Comparison of ENCODE assay signal across 15 mouse cellular contexts in the genomic region with DNA sequence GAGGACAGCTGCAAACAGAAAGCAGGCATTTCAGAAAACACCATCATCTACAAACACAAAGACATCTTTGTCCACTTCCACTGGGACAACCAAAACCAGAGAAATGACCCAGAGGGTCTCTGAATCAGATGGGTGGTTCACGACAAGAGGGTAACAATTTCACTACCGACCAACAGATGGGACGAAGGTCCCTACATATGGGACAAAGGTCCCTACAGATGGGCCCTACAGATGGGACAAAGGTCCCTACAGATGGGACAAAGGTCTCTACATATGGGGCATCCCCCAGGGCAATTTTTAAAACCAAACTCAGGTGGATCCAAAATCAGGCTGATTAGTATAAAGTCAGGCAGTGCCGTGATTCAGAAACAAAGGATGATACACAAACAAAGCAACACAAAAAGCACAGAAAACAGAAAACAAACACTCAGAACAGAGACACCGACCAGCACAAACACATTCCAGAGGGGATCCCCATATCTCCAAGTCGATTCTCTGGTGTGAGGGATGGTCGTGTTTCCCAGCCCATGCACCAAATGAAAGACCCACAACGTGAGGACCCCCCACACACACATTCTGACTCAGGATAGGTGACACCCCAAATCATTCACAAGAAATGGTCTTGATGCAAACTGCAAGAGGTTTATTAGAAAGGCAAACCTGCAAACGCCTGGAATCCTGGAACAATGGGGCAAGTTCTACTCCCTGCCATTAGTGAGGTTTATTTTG. TPM values are rescaled to one million over a fixed set of nuclear protein-coding genes. Genes with fewer than 3 reads are reported as not detected.
DNase-seq lines count a peak whose midpoint lies in the region; ATAC-seq and TF ChIP-seq lines count a peak whose summit lies in the region.
"Not testable (repeated sequence)": the region's sequence is repeated elsewhere in the genome, so short reads cannot be mapped to it uniquely, and the experiment has no call there.
"Had no signal": no experiment of that assay in that cellular context is flagged by ENCODE, and none has a peak within 500 bp of the region (broad histone marks: within the 10 kb centered on the region; RNA-seq: fewer than 3 reads in every experiment).

No protein-coding gene starts in this region.

- H3K4me2 ChIP-seq in heart, embryonic 14.5 days (ENCODE audit: low read length); liver, embryonic 11.5 days; midbrain, embryonic 14.5 days (ENCODE audit: low read length); stomach, postnatal 0 days (replicated peaks; ENCODE audit: low read depth): not testable (repeated sequence)

- peak; percentile 54; the same call in 1 of the 2 replicates for ATAC-seq in heart, embryonic 14.5 days (ENCODE audit: insufficient number of reproducible peaks, insufficient read depth, low FRiP score, low read depth)
- not testable (repeated sequence) for ATAC-seq in liver, embryonic 11.5 days (replicated peaks; ENCODE audit: low FRiP score)
- ATAC-seq in midbrain, embryonic 14.5 days (ENCODE audit: low FRiP score, low TSS enrichment) = peak; percentile 63; the same call in 1 of the 2 replicates
- peak; percentile 53; the same call in 1 of the 2 replicates for ATAC-seq in stomach, postnatal 0 days (ENCODE audit: low FRiP score, low TSS enrichment)

- not testable (repeated sequence) for H3K27ac ChIP-seq in forebrain, embryonic 10.5 days; heart, embryonic 14.5 days (replicated peaks in 1 of 2; ENCODE audit: control insufficient read depth in 1 of 2, insufficient read depth in 1 of 2, low read depth in 2 of 2, low read length in 2 of 2); liver, embryonic 11.5 days (ENCODE audit: low read depth, low read length); midbrain, embryonic 14.5 days (replicated peaks; ENCODE audit: low read depth, low read length); stomach, postnatal 0 days (replicated peaks)

- peaks cover 74% of the 10 kb centered on the region for H3K9me3 ChIP-seq in forebrain, embryonic 10.5 days
- peaks cover 50% of the 10 kb centered on the region for H3K9me3 ChIP-seq in heart, embryonic 14.5 days (ENCODE audit: control insufficient read depth, low read length)
- peaks cover 40% of the 10 kb centered on the region for H3K9me3 ChIP-seq in liver, embryonic 11.5 days (ENCODE audit: control insufficient read depth, low read length)
- H3K9me3 ChIP-seq in midbrain, embryonic 14.5 days (ENCODE audit: control insufficient read depth, low read length) = peaks cover 56% of the 10 kb centered on the region
- peaks cover 14% of the 10 kb centered on the region; the same call in 1 of the 2 replicates for H3K9me3 ChIP-seq in stomach, postnatal 0 days (ENCODE audit: control insufficient read depth, low read length)

- peak; percentile 13 for DNase-seq in forebrain, embryonic 10.5 days (ENCODE audit: extremely low spot score, low spot score)
- peak; percentile 93 for DNase-seq in heart, adult 11 months
- peak; percentile 26 for DNase-seq in liver, embryonic 11.5 days (ENCODE audit: low spot score)
- DNase-seq in midbrain, embryonic 14.5 days; stomach, postnatal 0 days (ENCODE audit: low spot score): not testable (repeated sequence)
- DNase-seq in urinary bladder, postnatal 4 days (ENCODE audit: low spot score in 2 of 2) = peak; percentile 21 to 70

- not testable (repeated sequence) for H3K4me1 ChIP-seq in forebrain, embryonic 10.5 days; heart, embryonic 14.5 days (ENCODE audit: control insufficient read depth in 2 of 2, insufficient read depth in 2 of 2, low read length in 2 of 2); liver, embryonic 11.5 days (replicated peaks; ENCODE audit: control insufficient read depth, insufficient read depth, low read length); midbrain, embryonic 14.5 days (ENCODE audit: control insufficient read depth, insufficient read depth, low read length); stomach, postnatal 0 days (replicated peaks; ENCODE audit: control insufficient read depth, insufficient read depth)

- not testable (repeated sequence) for H3K9ac ChIP-seq in heart, embryonic 14.5 days (ENCODE audit: low read length); liver, embryonic 11.5 days (ENCODE audit: low read depth, low read length); midbrain, embryonic 14.5 days (replicated peaks; ENCODE audit: low read length); stomach, postnatal 0 days (ENCODE audit: low read length)

- not testable (repeated sequence) for TF ChIP-seq EP300 in stomach, postnatal 0 days (optimal IDR thresholded peaks at IDR 0.05)

- H3K36me3 ChIP-seq in forebrain, embryonic 10.5 days (replicated peaks); heart, embryonic 14.5 days (ENCODE audit: control insufficient read depth, insufficient read depth, low read length); liver, embryonic 11.5 days (ENCODE audit: control insufficient read depth, insufficient read depth, low read length); midbrain, embryonic 14.5 days (ENCODE audit: control insufficient read depth, insufficient read depth, low read length); stomach, postnatal 0 days (ENCODE audit: control insufficient read depth, insufficient read depth, low read length): not testable (repeated sequence)

- H3K4me3 ChIP-seq in forebrain, embryonic 10.5 days; heart, embryonic 14.5 days (ENCODE audit: control insufficient read depth in 1 of 2, insufficient read depth in 1 of 2, low read depth in 1 of 2, low read length in 2 of 2); liver, embryonic 11.5 days (ENCODE audit: low read depth, low read length); midbrain, embryonic 14.5 days (replicated peaks; ENCODE audit: low read depth, low read length); stomach, postnatal 0 days (ENCODE audit: low read depth, low read length): not testable (repeated sequence)

- WGBS in forebrain, embryonic 10.5 days = 85% methylated on average over 9 of the region's 9 CpGs
- WGBS in heart, embryonic 14.5 days = 74% methylated on average over 9 of the region's 9 CpGs
- WGBS in liver, embryonic 11.5 days = 83% methylated on average over 9 of the region's 9 CpGs
- 83% methylated on average over 9 of the region's 9 CpGs for WGBS in midbrain, embryonic 14.5 days
- 81% methylated on average over 9 of the region's 9 CpGs for WGBS in stomach, postnatal 0 days

- not testable (repeated sequence) for TF ChIP-seq CTCF in stomach, postnatal 0 days (IDR thresholded peaks at IDR 0.05; ENCODE audit: low read depth)

- H3K27me3 ChIP-seq in forebrain, embryonic 10.5 days (ENCODE audit: poor library complexity, severe bottlenecking); heart, embryonic 14.5 days (ENCODE audit: control insufficient read depth, insufficient read depth, low read length); liver, embryonic 11.5 days (replicated peaks; ENCODE audit: control insufficient read depth, insufficient read depth, low read length); midbrain, embryonic 14.5 days (ENCODE audit: control insufficient read depth, insufficient read depth, low read length); stomach, postnatal 0 days (ENCODE audit: control insufficient read depth, insufficient read depth, low read length): not testable (repeated sequence)

RNA-seq across cellular contexts. Expression of gene Zfp978, which starts 11.3 kb away (rescaled TPM):
- polyA plus RNA-seq in forebrain, embryonic 10.5 days (2016; fragmentation: Nextera tagmentation; extraction: Ambion mirVana) = 0.30 TPM in 1 of 2 replicates, not detected in the other
- polyA plus RNA-seq in heart, embryonic 14.5 days (2014; fragmentation: Nextera tagmentation; extraction: Ambion mirVana) = 0.19 TPM in 1 of 2 replicates, not detected in the other
- 0.37 and 0.55 TPM in 2 replicates for polyA plus RNA-seq in liver, embryonic 11.5 days (2014; fragmentation: Nextera tagmentation; extraction: Ambion mirVana)
- polyA plus RNA-seq in midbrain, embryonic 14.5 days (2014; fragmentation: Nextera tagmentation; extraction: Ambion mirVana) = 0.22 TPM in 1 of 2 replicates, not detected in the other
- polyA plus RNA-seq in stomach, postnatal 0 days (2015; fragmentation: Nextera tagmentation; extraction: Ambion mirVana) = not detected in 2 replicates
- polyA plus RNA-seq: cerebellum, adult 2 months; forebrain, embryonic 13.5 days; forebrain, postnatal 0 days; hindbrain, embryonic 12.5 days; hindbrain, embryonic 16.5 days; inflammation-experienced regulatory T-cells, adult 6 months had no signal

RNA-seq across cellular contexts. Expression of gene Zfp988, which starts 44.4 kb away (rescaled TPM):
- polyA plus RNA-seq in forebrain, embryonic 10.5 days (2016; fragmentation: Nextera tagmentation; extraction: Ambion mirVana) = 0.16 TPM in 1 of 2 replicates, not detected in the other
- polyA plus RNA-seq in heart, embryonic 14.5 days (2014; fragmentation: Nextera tagmentation; extraction: Ambion mirVana) = not detected in 2 replicates
- polyA plus RNA-seq in liver, embryonic 11.5 days (2014; fragmentation: Nextera tagmentation; extraction: Ambion mirVana) = 0.34 and 0.39 TPM in 2 replicates
- polyA plus RNA-seq in midbrain, embryonic 14.5 days (2014; fragmentation: Nextera tagmentation; extraction: Ambion mirVana) = 0.15 TPM in 1 of 2 replicates, not detected in the other
- polyA plus RNA-seq in stomach, postnatal 0 days (2015; fragmentation: Nextera tagmentation; extraction: Ambion mirVana) = 0.05 and 0.16 TPM in 2 replicates
- polyA plus RNA-seq: embryonic facial prominence, embryonic 11.5 days; forebrain, embryonic 13.5 days; forebrain, postnatal 0 days; heart, embryonic 13.5 days; hindbrain, embryonic 12.5 days had no signal
